Comparison of ENCODE assay signal across 8 mouse cellular contexts in genomic region chr17:27909622-27910500, GRCm38 (mm10). TPM values are rescaled to one million over a fixed set of nuclear protein-coding genes. Genes with fewer than 3 reads are reported as not detected.
DNase-seq lines count a peak whose midpoint lies in the region; ATAC-seq and TF ChIP-seq lines count a peak whose summit lies in the region.

Taf11 (minus strand) TSS chr17:27909844.

- peaks cover 28% of the 10 kb centered on the region for H3K36me3 ChIP-seq in embryonic facial prominence, embryonic 10.5 days (replicated peaks)
- 0 out of 2 replicates have a peak, but pooled peaks cover 4% of the 10 kb centered on the region for H3K36me3 ChIP-seq in intestine, postnatal 0 days (ENCODE audit: control insufficient read depth, insufficient read depth)

- peak; percentile 51 to 54 for DNase-seq in CD8-positive naive resting alpha-beta T cell, adult 2 months (ENCODE audit: low read depth in 2 of 2, low spot score in 2 of 2)
- no peak for DNase-seq in adrenal gland, postnatal 10 days
- no peak for DNase-seq in embryonic facial prominence, embryonic 10.5 days (ENCODE audit: low spot score)
- DNase-seq in liver, result peak; percentile 11
- DNase-seq in naive thymus-derived CD4-positive, alpha-beta T cell, adult 2 months (ENCODE audit: low read depth), result peak; percentile 73
- DNase-seq in thymus, postnatal 4 days, result peak; percentile 84

- peak; percentile 18; the same call in 1 of the 2 replicates for ATAC-seq in granulocyte monocyte progenitor cell, adult 5-6 weeks (replicated peaks; ENCODE audit: poor library complexity, severe bottlenecking)
- peak; percentile 28 for ATAC-seq in intestine, postnatal 0 days

- peaks cover 35% of the 10 kb centered on the region for H3K4me1 ChIP-seq in embryonic facial prominence, embryonic 10.5 days
- no peaks in the 10 kb centered on the region for H3K4me1 ChIP-seq in intestine, postnatal 0 days (replicated peaks; ENCODE audit: control insufficient read depth, insufficient read depth, low read length)

- no peaks in the 10 kb centered on the region for H3K9me3 ChIP-seq in embryonic facial prominence, embryonic 10.5 days
- H3K9me3 ChIP-seq in intestine, postnatal 0 days (ENCODE audit: control insufficient read depth), result no peaks in the 10 kb centered on the region

- H3K4me2 ChIP-seq in intestine, postnatal 0 days (replicated peaks; ENCODE audit: low read depth), result peak within 1 kb of the TSS; percentile 89

- H3K9ac ChIP-seq in intestine, postnatal 0 days (ENCODE audit: low read depth, low read length), result peak within 1 kb of the TSS; percentile 79

- 2% methylated on average over 53 of the region's 53 CpGs for WGBS in embryonic facial prominence, embryonic 10.5 days
- WGBS in intestine, postnatal 0 days, result 1% methylated on average over 53 of the region's 53 CpGs

- peak within 1 kb of the TSS; percentile 88 for H3K27ac ChIP-seq in embryonic facial prominence, embryonic 10.5 days (replicated peaks)
- H3K27ac ChIP-seq in intestine, postnatal 0 days (ENCODE audit: low read depth, low read length), result peak within 1 kb of the TSS; percentile 92

- H3K4me3 ChIP-seq in embryonic facial prominence, embryonic 10.5 days, result peak within 1 kb of the TSS; percentile 94
- peak within 1 kb of the TSS; percentile 95 for H3K4me3 ChIP-seq in intestine, postnatal 0 days (ENCODE audit: low read depth, low read length)

- 0 out of 2 replicates have a peak, but pooled peaks have one; percentile 11 for TF ChIP-seq CTCF in intestine, postnatal 0 days (IDR thresholded peaks at IDR 0.05; ENCODE audit: low read depth)

- H3K27me3 ChIP-seq in embryonic facial prominence, embryonic 10.5 days (replicated peaks; ENCODE audit: low read depth, poor library complexity, severe bottlenecking), result no peaks in the 10 kb centered on the region
- H3K27me3 ChIP-seq in intestine, postnatal 0 days (replicated peaks; ENCODE audit: control insufficient read depth, insufficient read depth, low read length), result no peaks in the 10 kb centered on the region

RNA-seq across cellular contexts. Expression of gene Taf11, which starts in this region (rescaled TPM):
- 10 to 100 TPM; 28.9 to 29.8 TPM for total RNA-seq in adrenal gland, postnatal 10 days (2021)
- polyA plus RNA-seq in embryonic facial prominence, embryonic 10.5 days (2016; fragmentation: Nextera tagmentation; extraction: Ambion mirVana), result 87.5 and 96.2 TPM in 2 replicates
- total RNA-seq in granulocyte monocyte progenitor cell, adult 5-6 weeks (2014; fragmentation: Nextera tagmentation), result 39.9 and 46.9 TPM in 2 replicates
- 35.7 and 44.0 TPM in 2 replicates for total RNA-seq in granulocyte monocyte progenitor cell, adult 5-6 weeks (2017)
- polyA plus RNA-seq in intestine, postnatal 0 days (2015; fragmentation: Nextera tagmentation; extraction: Ambion mirVana), result 26.1 and 28.6 TPM in 2 replicates

Comparison
In these comparisons a context has a peak if more than half of its experiments do, and no peak if none do; other contexts are left out.
1. DNase-seq: peak in CD8-positive naive resting alpha-beta T cell, adult 2 months (2 of 2), liver (single experiment), naive thymus-derived CD4-positive, alpha-beta T cell, adult 2 months (single experiment) and thymus, postnatal 4 days (single experiment); none in adrenal gland, postnatal 10 days (single experiment) and embryonic facial prominence, embryonic 10.5 days (single experiment).